Comparison of ENCODE assay signal across 9 mouse cellular contexts in genomic region chr7:112806718-112807400, GRCm38 (mm10).
DNase-seq lines count a peak whose midpoint lies in the region; ATAC-seq lines count a peak whose summit lies in the region.
"Had no signal": no experiment of that assay in that cellular context is flagged by ENCODE, and none has a peak within 500 bp of the region (broad histone marks: within the 10 kb centered on the region; RNA-seq: fewer than 3 reads in every experiment).

No protein-coding gene starts in this region.

- peak; percentile 37; the same call in 1 of the 2 replicates for ATAC-seq in forebrain, embryonic 12.5 days (ENCODE audit: low FRiP score)
- ATAC-seq in limb, embryonic 13.5 days (ENCODE audit: low FRiP score, low read depth): peak; percentile 57
- peak; percentile 28; the same call in 1 of the 2 replicates for ATAC-seq in neural tube, embryonic 14.5 days (ENCODE audit: low read depth)
- ATAC-seq in activated CD4-positive, CD25-positive, alpha-beta regulatory T cell, adult 4 months: no peak
- ATAC-seq: inflammation-experienced regulatory T-cells, adult 6 months had no signal

- peak overlapping the region; percentile 88 for H3K27ac ChIP-seq in forebrain, embryonic 12.5 days
- peak overlapping the region; percentile 91 for H3K27ac ChIP-seq in limb, embryonic 13.5 days
- peak overlapping the region; percentile 58 for H3K27ac ChIP-seq in neural tube, embryonic 14.5 days (ENCODE audit: low read depth, low read length)

- peaks cover 60% of the 10 kb centered on the region for H3K4me1 ChIP-seq in forebrain, embryonic 12.5 days
- peaks cover 63% of the 10 kb centered on the region for H3K4me1 ChIP-seq in limb, embryonic 13.5 days
- peaks cover 19% of the 10 kb centered on the region for H3K4me1 ChIP-seq in neural tube, embryonic 14.5 days (ENCODE audit: control insufficient read depth, insufficient read depth, low read length)

- H3K9ac ChIP-seq in forebrain, embryonic 12.5 days: peak overlapping the region; percentile 27; the same call in 1 of the 2 replicates
- H3K9ac ChIP-seq in limb, embryonic 13.5 days: peak overlapping the region; percentile 50; the same call in 1 of the 2 replicates
- no peak overlapping the region for H3K9ac ChIP-seq in neural tube, embryonic 14.5 days (replicated peaks; ENCODE audit: low read depth, low read length)

- peak; percentile 15 for DNase-seq in kidney, postnatal 14 days
- no peak for DNase-seq in kidney, adult 11 months
- no peak for DNase-seq in urinary bladder, postnatal 36 days (ENCODE audit: low spot score in 2 of 2)
- no peak for DNase-seq in left cerebral cortex, adult 9 months (ENCODE audit: low spot score in 2 of 2)

- 50% methylated on average over 2 of the region's 2 CpGs for WGBS in forebrain, embryonic 12.5 days
- 28% methylated on average over 2 of the region's 2 CpGs for WGBS in limb, embryonic 13.5 days
- WGBS in neural tube, embryonic 14.5 days: 33% methylated on average over 2 of the region's 2 CpGs

- H3K4me3 ChIP-seq in forebrain, embryonic 12.5 days (replicated peaks): no peak overlapping the region
- H3K4me3 ChIP-seq in limb, embryonic 13.5 days: peak overlapping the region; percentile 34
- no peak overlapping the region for H3K4me3 ChIP-seq in neural tube, embryonic 14.5 days (ENCODE audit: low read depth, low read length)

- H3K9me3 ChIP-seq in forebrain, embryonic 12.5 days: no peaks in the 10 kb centered on the region
- H3K9me3 ChIP-seq in limb, embryonic 13.5 days: no peaks in the 10 kb centered on the region
- no peaks in the 10 kb centered on the region for H3K9me3 ChIP-seq in neural tube, embryonic 14.5 days (ENCODE audit: control insufficient read depth, low read length)

- peak overlapping the region; percentile 43 for H3K4me2 ChIP-seq in forebrain, embryonic 12.5 days
- H3K4me2 ChIP-seq in limb, embryonic 13.5 days (replicated peaks): peak overlapping the region; percentile 68
- H3K4me2 ChIP-seq in neural tube, embryonic 14.5 days (ENCODE audit: low read depth, low read length): peak overlapping the region; percentile 7; the same call in 1 of the 2 replicates

- no peaks in the 10 kb centered on the region for H3K27me3 ChIP-seq in forebrain, embryonic 12.5 days
- no peaks in the 10 kb centered on the region for H3K27me3 ChIP-seq in limb, embryonic 13.5 days
- no peaks in the 10 kb centered on the region for H3K27me3 ChIP-seq in neural tube, embryonic 14.5 days (ENCODE audit: control insufficient read depth, insufficient read depth, low read length)

- H3K36me3 ChIP-seq in forebrain, embryonic 12.5 days (replicated peaks): no peaks in the 10 kb centered on the region
- H3K36me3 ChIP-seq in limb, embryonic 13.5 days: no peaks in the 10 kb centered on the region
- no peaks in the 10 kb centered on the region for H3K36me3 ChIP-seq in neural tube, embryonic 14.5 days (ENCODE audit: control insufficient read depth, insufficient read depth, low read length)

Comparison
In these comparisons a context has a peak if more than half of its experiments do, and no peak if none do; other contexts are left out.
1. H3K4me2 ChIP-seq: peak in every context shown above with its lines; median percentile 68 in limb, embryonic 13.5 days; 43 in forebrain, embryonic 12.5 days; 7 in neural tube, embryonic 14.5 days.